Mouse (Mus musculus) E14TG2a.4 (cell line): ENCODE measurements at regions not wholly inside any gene's neighbourhood (a gene's known extent, or its start where the extent isn't known, plus 50 kb on each side); places are given as distances from the start of the nearest gene placed in this dataset.
A peak's percentile ranks its signal among the peaks of the same experiment; 100 is the strongest.

ENCODE experiments used
- H3K27me3 ChIP-seq: 2 replicates; pipeline ENCODE4 v1.6.1; 2014; ENCODE audit warnings: low read length, control low read depth; ENCODE audit not compliant: insufficient read depth
- H3K36me3 ChIP-seq: 2 replicates; pipeline ENCODE4 v1.6.1; 2014; ENCODE audit warnings: low read length, control low read depth; ENCODE audit not compliant: insufficient read depth
- H3K4me1 ChIP-seq: replicated peaks from 2 replicates; pipeline ENCODE4 v1.6.1; 2014; ENCODE audit warnings: low read depth, low read length, control low read depth
- H3K4me3 ChIP-seq: replicated peaks from 2 replicates; pipeline ENCODE4 v1.5.1; 2014; ENCODE audit warnings: mild to moderate bottlenecking, low read length
- H3K9me3 ChIP-seq: 2 replicates; pipeline ENCODE4 v1.6.1; 2014; ENCODE audit warnings: low read length, control low read depth
- CTCF ChIP-seq: conservative IDR thresholded peaks from 2 replicates; pipeline ENCODE4 v1.5.1; 2014; ENCODE audit warnings: low read length
- NANOG ChIP-seq: IDR thresholded peaks from 2 replicates; pipeline ENCODE4 v1.6.1; 2014; ENCODE audit warnings: borderline replicate concordance, low read length, mixed read lengths
- POU5F1 ChIP-seq: IDR thresholded peaks from 2 replicates; pipeline ENCODE4 v1.6.1; 2014; ENCODE audit warnings: low read length, borderline replicate concordance

DNA sequence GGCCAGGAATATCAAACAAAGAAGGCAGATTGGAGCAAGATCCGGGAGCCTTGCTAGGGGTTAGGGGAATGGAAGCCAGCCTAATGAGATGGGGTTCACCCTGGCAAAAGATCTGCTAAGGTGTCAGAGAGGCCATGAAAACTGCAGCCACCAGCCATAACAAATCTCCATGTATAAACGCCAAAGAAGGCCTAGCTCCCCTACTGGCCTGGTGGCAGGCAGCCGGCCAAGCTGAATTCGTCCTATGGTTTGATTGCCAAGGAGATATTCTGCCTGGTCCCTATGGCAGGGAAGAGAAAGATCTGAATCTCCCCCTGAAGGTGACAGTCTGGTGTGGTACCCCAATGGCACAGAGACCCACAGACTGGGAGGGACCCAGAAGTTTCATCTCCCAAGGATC lies 104.8 kb upstream of the E030018B13Rik start:
- H3K27me3 ChIP-seq = peaks cover 9% of the 10 kb centered on the region
- no peak for TF ChIP-seq NANOG
- no peak for TF ChIP-seq POU5F1
- TF ChIP-seq CTCF = no peak
- no peaks in the 10 kb centered on the region for H3K36me3 ChIP-seq
- H3K9me3 ChIP-seq = no peaks in the 10 kb centered on the region
- peaks cover 3% of the 10 kb centered on the region; the same call in 1 of the 2 replicates for H3K4me1 ChIP-seq
- H3K4me3 ChIP-seq = no peak overlapping the region

DNA sequence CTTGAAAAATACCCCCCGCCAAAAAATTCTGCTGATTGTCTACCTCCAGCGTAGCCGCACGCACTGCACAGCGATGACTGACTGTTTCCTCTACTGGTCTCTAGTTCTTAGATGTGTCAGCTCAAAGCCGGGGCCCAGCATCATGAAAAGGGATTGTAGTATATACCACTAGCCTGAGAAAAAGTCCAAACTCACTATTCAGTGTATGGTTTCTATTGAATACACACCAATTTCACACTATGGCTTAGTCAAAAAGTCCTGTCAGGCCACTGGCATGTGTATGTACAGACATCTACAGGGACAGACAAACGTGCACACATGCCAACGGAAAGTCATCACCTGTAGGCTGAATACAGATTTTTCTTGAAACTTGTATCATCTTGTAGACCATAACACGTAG lies 101.1 kb upstream of the E030018B13Rik start:
- TF ChIP-seq CTCF (no peak), POU5F1 (no peak), NANOG (no peak)
- H3K4me1 ChIP-seq = peaks cover 3% of the 10 kb centered on the region; the same call in 1 of the 2 replicates

DNA sequence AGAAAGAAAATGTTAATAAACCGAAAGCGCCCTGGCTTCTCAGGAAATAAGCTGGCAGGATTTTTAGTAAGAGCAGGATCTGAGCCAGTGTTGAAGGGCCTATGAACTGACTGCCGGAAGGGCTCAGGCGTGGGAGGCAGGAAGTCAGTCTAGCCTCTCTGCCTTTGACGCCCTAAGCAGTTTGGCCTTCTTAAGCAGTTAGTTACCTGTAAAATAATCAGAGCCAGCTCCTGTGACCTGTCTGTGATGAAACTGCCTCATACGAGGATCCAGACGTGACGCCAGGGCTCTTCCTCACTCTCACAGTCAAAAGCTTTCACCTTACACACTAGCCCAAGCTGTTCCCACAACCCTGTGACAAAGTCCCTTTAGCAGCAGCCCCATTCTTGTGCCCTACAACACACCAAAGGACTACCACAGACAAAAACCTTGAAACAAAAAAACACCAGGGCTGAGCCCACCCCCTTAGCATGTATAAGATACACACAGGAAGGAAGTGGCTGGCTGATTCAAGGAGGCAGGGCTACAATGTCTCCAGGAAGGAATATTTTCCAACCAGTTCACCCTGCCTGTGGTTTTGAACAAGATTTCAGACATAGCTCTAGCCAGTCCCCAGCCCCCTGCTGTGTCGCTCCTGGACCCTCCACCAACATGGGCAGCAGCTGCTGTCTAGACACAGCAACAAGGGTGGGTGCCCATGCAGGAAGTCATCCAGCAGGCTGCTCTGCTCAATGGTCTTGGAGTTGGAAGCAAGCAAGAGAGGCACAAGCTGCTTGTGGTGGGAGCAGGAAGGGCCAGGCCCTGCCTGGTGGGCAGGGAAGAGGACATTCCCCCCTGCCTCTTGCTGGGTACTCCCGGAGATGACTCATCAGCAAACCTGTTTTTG lies 100.4 kb upstream of the E030018B13Rik start:
- no peak overlapping the region for H3K4me3 ChIP-seq
- H3K4me1 ChIP-seq = peaks cover 3% of the 10 kb centered on the region; the same call in 1 of the 2 replicates
- TF ChIP-seq NANOG = no peak
- no peak for TF ChIP-seq CTCF
- no peak for TF ChIP-seq POU5F1
- H3K27me3 ChIP-seq = peaks cover 23% of the 10 kb centered on the region
- no peaks in the 10 kb centered on the region for H3K9me3 ChIP-seq
- no peaks in the 10 kb centered on the region for H3K36me3 ChIP-seq

More for the DNA sequence above, 101.1 kb upstream of the E030018B13Rik start:
- no peaks in the 10 kb centered on the region for H3K36me3 ChIP-seq
- H3K27me3 ChIP-seq = peaks cover 21% of the 10 kb centered on the region
- no peaks in the 10 kb centered on the region for H3K9me3 ChIP-seq
- no peak overlapping the region for H3K4me3 ChIP-seq

DNA sequence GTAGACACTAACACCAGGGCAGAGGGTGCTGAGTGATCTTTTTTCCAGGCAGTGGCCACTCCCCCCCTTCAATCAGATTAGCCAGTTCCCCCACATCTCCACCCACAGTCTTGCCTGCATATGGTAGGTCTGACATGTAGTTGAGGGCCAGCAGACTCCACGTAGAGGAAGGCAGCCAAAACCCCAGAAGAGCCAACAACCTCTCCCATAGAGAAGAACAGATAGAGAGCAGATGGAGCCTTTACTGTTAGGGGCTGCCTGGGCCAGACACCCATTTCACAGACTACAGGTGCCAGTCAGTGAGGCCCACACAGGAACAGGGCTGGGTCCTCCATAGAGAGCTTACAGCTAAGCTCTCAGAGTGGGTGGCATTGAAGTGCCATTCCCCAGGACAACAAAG lies 99.2 kb upstream of the E030018B13Rik start:
- Histone ChIP-seq H3K4me1 (peaks cover 3% of the 10 kb centered on the region; the same call in 1 of the 2 replicates), H3K9me3 (no peaks in the 10 kb centered on the region), H3K4me3 (no peak overlapping the region), H3K27me3 (peaks cover 26% of the 10 kb centered on the region), H3K36me3 (no peaks in the 10 kb centered on the region)
- TF ChIP-seq POU5F1 = no peak
- TF ChIP-seq NANOG = no peak
- TF ChIP-seq CTCF = no peak

DNA sequence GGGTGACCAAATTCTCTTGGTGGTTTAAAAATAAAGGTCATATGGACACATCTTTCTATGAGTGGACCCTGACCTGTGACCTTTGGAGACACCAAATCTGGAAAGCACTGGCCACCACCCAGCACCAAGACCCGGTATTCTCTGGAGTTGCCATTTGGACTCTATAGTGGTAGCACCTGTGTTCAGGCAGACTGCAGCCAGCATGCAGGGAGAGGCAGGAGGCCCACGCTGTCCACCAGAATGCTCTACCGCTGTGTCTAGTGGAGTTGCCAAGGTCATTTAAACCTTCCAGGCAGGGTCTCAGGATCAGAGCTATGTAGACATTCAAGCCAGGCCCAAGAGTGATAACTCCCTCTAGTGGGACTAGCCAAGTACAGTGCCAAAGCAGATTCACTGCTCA lies 98.6 kb upstream of the E030018B13Rik start:
- Histone ChIP-seq H3K36me3 (no peaks in the 10 kb centered on the region), H3K9me3 (no peaks in the 10 kb centered on the region), H3K4me1 (peaks cover 3% of the 10 kb centered on the region; the same call in 1 of the 2 replicates), H3K4me3 (no peak overlapping the region), H3K27me3 (peaks cover 23% of the 10 kb centered on the region)
- TF ChIP-seq CTCF (0 out of 2 replicates have a peak, but pooled peaks have one; percentile 10), POU5F1 (no peak)

DNA sequence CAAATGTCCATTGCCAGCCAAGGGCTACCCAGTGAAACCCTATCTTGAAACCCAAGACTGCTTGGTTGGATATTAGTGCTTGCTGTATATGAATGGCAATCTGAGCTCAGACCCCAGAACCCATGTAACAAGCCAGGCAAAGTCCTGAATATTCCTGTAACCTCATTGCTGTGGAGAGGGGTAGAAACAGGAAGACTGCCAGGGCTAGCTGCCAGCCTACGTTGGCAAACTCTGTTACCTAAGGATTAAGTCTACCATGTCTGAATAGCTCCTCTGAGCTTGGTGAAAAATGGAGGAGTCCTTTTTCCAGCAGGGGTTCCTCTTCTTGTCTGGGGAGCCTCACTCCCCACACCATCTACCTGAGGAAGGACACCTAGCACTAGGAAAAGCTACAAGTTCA lies 96.4 kb upstream of the E030018B13Rik start:
- Histone ChIP-seq H3K4me3 (no peak overlapping the region), H3K9me3 (no peaks in the 10 kb centered on the region), H3K4me1 (peaks cover 11% of the 10 kb centered on the region), H3K27me3 (peaks cover 23% of the 10 kb centered on the region), H3K36me3 (no peaks in the 10 kb centered on the region)
- no peak for TF ChIP-seq CTCF
- no peak for TF ChIP-seq POU5F1
- TF ChIP-seq NANOG = no peak

DNA sequence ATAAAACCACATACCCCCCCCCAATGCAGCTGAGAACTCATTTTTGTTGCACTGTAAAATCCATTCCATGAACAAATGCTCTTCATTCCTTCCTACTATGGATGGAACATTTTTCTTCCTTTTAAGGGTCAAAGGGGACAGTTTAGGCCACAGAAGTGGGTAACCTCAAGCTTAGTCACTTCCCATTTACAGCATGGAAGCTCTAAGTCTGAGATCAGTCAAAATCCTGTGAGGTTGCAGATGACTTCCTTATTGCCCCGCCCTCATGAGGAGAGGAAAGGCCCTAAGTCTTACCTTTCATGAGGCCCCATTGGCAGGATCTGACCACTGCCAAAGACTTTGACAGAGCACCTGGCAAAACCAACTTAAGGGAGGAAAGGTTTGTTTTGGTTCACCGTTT lies 94.7 kb upstream of the E030018B13Rik start:
- H3K36me3 ChIP-seq = no peaks in the 10 kb centered on the region
- no peak overlapping the region for H3K4me3 ChIP-seq
- H3K27me3 ChIP-seq = peaks cover 18% of the 10 kb centered on the region
- H3K9me3 ChIP-seq = no peaks in the 10 kb centered on the region
- peaks cover 11% of the 10 kb centered on the region for H3K4me1 ChIP-seq
- TF ChIP-seq CTCF (no peak), NANOG (no peak), POU5F1 (no peak)

DNA sequence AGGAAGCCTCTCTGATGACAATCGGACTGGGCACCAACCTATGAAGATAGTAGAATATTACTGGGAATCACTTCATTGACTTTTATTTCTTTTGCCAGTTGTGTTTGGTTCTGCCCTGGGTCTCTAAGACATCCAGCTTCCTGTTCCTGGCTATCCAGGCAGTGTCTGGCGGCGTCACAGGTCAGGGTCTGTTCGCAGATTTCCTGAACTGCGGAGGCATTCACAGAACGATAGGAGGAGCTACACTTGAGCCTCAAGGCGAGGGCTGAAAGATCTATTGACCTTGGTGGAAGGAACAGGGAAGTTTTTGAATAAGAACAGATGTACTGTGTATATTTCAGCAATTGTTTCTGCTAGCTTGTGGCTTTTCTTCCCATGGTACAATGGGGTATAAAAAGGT lies 92.6 kb upstream of the E030018B13Rik start:
- Histone ChIP-seq H3K9me3 (no peaks in the 10 kb centered on the region), H3K36me3 (no peaks in the 10 kb centered on the region), H3K27me3 (peaks cover 9% of the 10 kb centered on the region), H3K4me1 (peaks cover 11% of the 10 kb centered on the region), H3K4me3 (no peak overlapping the region)
- no peak for TF ChIP-seq POU5F1
- TF ChIP-seq CTCF = no peak
- no peak for TF ChIP-seq NANOG

DNA sequence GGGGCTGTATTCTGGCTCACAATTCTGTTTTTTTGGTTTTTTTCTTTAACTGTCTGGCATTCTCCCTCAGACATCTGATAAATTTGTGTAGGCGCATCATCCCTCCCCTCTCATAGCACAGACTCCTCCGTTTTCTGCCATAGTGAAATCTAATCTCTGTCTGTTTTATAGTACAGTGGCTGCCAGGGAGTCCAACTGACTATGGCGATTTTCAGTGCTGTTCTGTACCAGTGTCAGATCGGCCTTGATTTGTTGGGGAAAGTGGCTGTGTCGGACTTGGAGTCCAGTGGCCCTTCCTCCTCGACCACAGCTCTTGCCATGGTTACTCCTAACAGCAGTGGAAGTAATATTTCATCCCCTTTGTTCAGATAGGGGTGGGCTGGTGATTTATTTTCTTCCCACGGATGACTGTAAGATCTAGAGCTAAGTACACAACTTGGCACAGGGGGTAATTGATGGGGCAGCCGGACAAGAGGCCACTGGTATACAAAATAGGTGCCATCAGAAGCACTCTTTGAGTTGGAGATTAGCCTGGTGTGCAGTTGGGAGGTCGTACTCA lies 87.2 kb upstream of the E030018B13Rik start:
- H3K9me3 ChIP-seq = no peaks in the 10 kb centered on the region
- no peaks in the 10 kb centered on the region for H3K27me3 ChIP-seq
- H3K36me3 ChIP-seq = no peaks in the 10 kb centered on the region
- peaks cover 1% of the 10 kb centered on the region; the same call in 1 of the 2 replicates for H3K4me1 ChIP-seq
- TF ChIP-seq CTCF (no peak), NANOG (no peak), POU5F1 (no peak)
- H3K4me3 ChIP-seq = no peak overlapping the region
